Mouse (Mus musculus) megakaryocyte progenitor cell, adult 5-6 weeks (primary cell): ENCODE results near the gene Map4k2. TPM values are rescaled to one million over a fixed set of nuclear protein-coding genes. Genes with fewer than 3 reads are reported as not detected.

ENCODE experiments used
- ATAC-seq: replicated peaks from 2 replicates; pipeline ENCODE4 v1.8.0; 2016; ENCODE audit warnings: mild to moderate bottlenecking, moderate TSS enrichment, inconsistent platforms; ENCODE audit not compliant: poor library complexity
- total RNA-seq, 2 experiments: library from RNA; stranded (forward) in 1 of 2; stranded (reverse) in 1 of 2; fragments of 157-497, 149-512 nt in 1 of 2; fragments of 200-1000 nt in 1 of 2; gene quantifications; 2 replicates each; pipeline versions ENCODE4 v1.2.3 to v1.2.4; 2015 to 2017

Map4k2 gene
- total RNA-seq, 2 experiments from 2014 or later: 15.8 to 30.5 TPM

GRCm38 (mm10) chr19:6314513-6314912 lies 26.4 kb upstream of the Map4k2 start:
- no peak for ATAC-seq

- no peak for ATAC-seq
Observed at GRCm38 (mm10) chr19:6315573-6315972, 25.4 kb upstream of the Map4k2 start.

GRCm38 (mm10) chr19:6318145-6318544 lies 22.8 kb upstream of the Map4k2 start:
- no peak for ATAC-seq

- ATAC-seq: 0 out of 2 replicates have a peak, but pooled peaks have one; percentile 42
Observed at GRCm38 (mm10) chr19:6321358-6321757, 19.6 kb upstream of the Map4k2 start.

GRCm38 (mm10) chr19:6321786-6322621 lies 18.9 kb upstream of the Map4k2 start:
- ATAC-seq: no peak

- ATAC-seq: no peak
Observed at GRCm38 (mm10) chr19:6324751-6325150, 16.2 kb upstream of the Map4k2 start.

GRCm38 (mm10) chr19:6331178-6331577 lies 9.8 kb upstream of the Map4k2 start:
- ATAC-seq: peak; percentile 15; the same call in 1 of the 2 replicates

GRCm38 (mm10) chr19:6331719-6332516 lies 9.0 kb upstream of the Map4k2 start:
- ATAC-seq: peak; percentile 59

GRCm38 (mm10) chr19:6333761-6334595 lies 7.0 kb upstream of the Map4k2 start:
- ATAC-seq: 0 out of 2 replicates have a peak, but pooled peaks have one; percentile 0

- ATAC-seq: peak; percentile 90
Observed at GRCm38 (mm10) chr19:6334673-6335457, 6.1 kb upstream of the Map4k2 start, which contains the start of gene Men1. Gene Men1 (plus strand): TSS chr19:6334979.

GRCm38 (mm10) chr19:6335458-6335827 lies 5.5 kb upstream of the Map4k2 start:
- no peak for ATAC-seq

- no peak for ATAC-seq
Observed at GRCm38 (mm10) chr19:6336920-6337319, 4.0 kb upstream of the Map4k2 start.

- no peak for ATAC-seq
Observed at GRCm38 (mm10) chr19:6338171-6338570, 2.8 kb upstream of the Map4k2 start.

GRCm38 (mm10) chr19:6338716-6339115 lies 2.2 kb upstream of the Map4k2 start:
- no peak for ATAC-seq

- ATAC-seq: no peak
Observed at GRCm38 (mm10) chr19:6339191-6339590, 1.7 kb upstream of the Map4k2 start.

GRCm38 (mm10) chr19:6339890-6340504 lies 938 bp upstream of the Map4k2 start:
- ATAC-seq: peak; percentile 72

- no peak for ATAC-seq
Observed at GRCm38 (mm10) chr19:6341453-6342077, 630 bp downstream of the Map4k2 start.

- no peak for ATAC-seq
Observed at GRCm38 (mm10) chr19:6342276-6342933, 1.5 kb downstream of the Map4k2 start.
